Mouse (Mus musculus): ENCODE results near the gene Coro7.

GRCm38 (mm10) chr16:4705541-4705940 lies 26.0 kb upstream of the Coro7 start:
- no peak for TF ChIP-seq POLR2A (IDR thresholded peaks at IDR 0.05; ENCODE audit: borderline replicate concordance, extremely low read depth, insufficient read depth, insufficient read length, poor library complexity, severe bottlenecking)
- TF ChIP-seq CTCF (IDR thresholded peaks at IDR 0.05; ENCODE audit: borderline replicate concordance, extremely low read depth, insufficient read depth, insufficient read length), result no peak

Measured in brain, embryonic 14.5 days (tissue).